Mouse (Mus musculus) kidney, embryonic 14.5 days (tissue): ENCODE measurements around the gene Fcho1. TPM values are rescaled to one million over a fixed set of nuclear protein-coding genes. Genes with fewer than 3 reads are reported as not detected.

ENCODE experiments used
- ATAC-seq: fragments of 200-750 bp; cut with Nextera tagmentation; 2 replicates; pipeline ENCODE4 v1.8.0; 2017; ENCODE audit warnings: moderate number of reproducible peaks, mild to moderate bottlenecking, moderate TSS enrichment, moderate library complexity; ENCODE audit not compliant: low FRiP score, low TSS enrichment
- H3K27ac ChIP-seq: fragments of 300-500 bp; sonication (generic); 2 replicates; pipeline ENCODE4 v1.5.1; 2014; ENCODE audit warnings: low read depth, mild to moderate bottlenecking, low read length, moderate library complexity, mixed read lengths
- H3K27me3 ChIP-seq: fragments of 300-500 bp; sonication (generic); 2 replicates; pipeline ENCODE4 v1.6.1; 2014; ENCODE audit warnings: mild to moderate bottlenecking, low read length; ENCODE audit not compliant: control insufficient read depth, insufficient read depth
- H3K36me3 ChIP-seq: fragments of 300-500 bp; sonication (generic); 2 replicates; pipeline ENCODE4 v1.6.1; 2014; ENCODE audit warnings: low read length, mixed read lengths; ENCODE audit not compliant: control insufficient read depth, insufficient read depth
- H3K4me1 ChIP-seq: fragments of 300-500 bp; sonication (generic); 2 replicates; pipeline ENCODE4 v1.6.1; 2014; ENCODE audit warnings: low read length, mixed read lengths; ENCODE audit not compliant: control insufficient read depth, insufficient read depth
- H3K4me2 ChIP-seq: fragments of 300-500 bp; sonication (generic); replicated peaks from 2 replicates; pipeline ENCODE4 v1.6.1; 2014; ENCODE audit warnings: low read depth, mild to moderate bottlenecking, low read length
- H3K4me3 ChIP-seq: fragments of 300-500 bp; sonication (generic); 2 replicates; pipeline ENCODE4 v1.5.1; 2014; ENCODE audit warnings: mild to moderate bottlenecking, low read length
- H3K9ac ChIP-seq: fragments of 300-500 bp; sonication (generic); 2 replicates; pipeline ENCODE4 v1.6.1; 2014; ENCODE audit warnings: low read depth, mild to moderate bottlenecking, low read length, moderate library complexity
- H3K9me3 ChIP-seq: fragments of 300-500 bp; sonication (generic); 2 replicates; pipeline ENCODE4 v1.6.1; 2016; ENCODE audit warnings: low read length; ENCODE audit not compliant: control insufficient read depth
- WGBS: fragments of 180-500 bp; shearing (Covaris S2); extraction: QIAGEN DNeasy Blood & Tissue Kit; methylation state at CpG from one replicate; pipeline ENCODE4 v1.1.7; 2014; 5-methylcytosine and 5-hydroxymethylcytosine counted together
- polyA plus RNA-seq: library from polyadenylated mRNA; unstranded; fragments of >200 nt; fragmentation: Nextera tagmentation; extraction: Ambion mirVana; gene quantifications from 2 replicates; pipeline ENCODE4 v1.2.1, GENCODE M21; 2014

Gene Fcho1
- polyA plus RNA-seq, 1 experiment from 2014 or later: 6.5 TPM

- Histone ChIP-seq H3K9me3 (no peaks in the 10 kb centered on the region; the same call in 1 of the 2 replicates), H3K4me1 (no peaks in the 10 kb centered on the region), H3K4me3 (peak overlapping the region; percentile 22; the same call in 1 of the 2 replicates), H3K36me3 (no peaks in the 10 kb centered on the region), H3K27me3 (peaks cover 75% of the 10 kb centered on the region), H3K9ac (no peak overlapping the region), H3K4me2 (peak overlapping the region; percentile 2), H3K27ac (no peak overlapping the region)
- 11% methylated on average over 68 of the region's 68 CpGs for WGBS
- peak; percentile 37; the same call in 1 of the 2 replicates for ATAC-seq
These were observed 32.1 kb downstream of the Fcho1 start for GRCm38 (mm10) chr8:71693166-71694041.

- no peaks in the 10 kb centered on the region for H3K4me1 ChIP-seq
- no peak overlapping the region for H3K27ac ChIP-seq
- H3K9me3 ChIP-seq: no peaks in the 10 kb centered on the region; the same call in 1 of the 2 replicates
- 6% methylated on average over 30 of the region's 30 CpGs for WGBS
- H3K27me3 ChIP-seq: peaks cover 81% of the 10 kb centered on the region
- H3K36me3 ChIP-seq: no peaks in the 10 kb centered on the region
- H3K9ac ChIP-seq: no peak overlapping the region
- H3K4me3 ChIP-seq: peak overlapping the region; percentile 6; the same call in 1 of the 2 replicates
- no peak overlapping the region for H3K4me2 ChIP-seq
- no peak for ATAC-seq
These were observed 33.0 kb downstream of the Fcho1 start for GRCm38 (mm10) chr8:71692509-71692908.

GRCm38 (mm10) chr8:71689028-71689427, 36.5 kb downstream of the Fcho1 start, which contains the start of gene Insl3:
Insl3 (plus strand) TSS chr8:71689214.
- no peak for ATAC-seq
- Histone ChIP-seq H3K36me3 (no peaks in the 10 kb centered on the region), H3K27ac (no peak within 1 kb of the TSS), H3K9me3 (no peaks in the 10 kb centered on the region; the same call in 1 of the 2 replicates), H3K4me1 (0 out of 2 replicates have a peak, but pooled peaks cover 9% of the 10 kb centered on the region), H3K9ac (no peak within 1 kb of the TSS), H3K4me3 (peak within 1 kb of the TSS; percentile 12; the same call in 1 of the 2 replicates), H3K27me3 (peaks cover 100% of the 10 kb centered on the region), H3K4me2 (no peak within 1 kb of the TSS)
- 4% methylated on average over 33 of the region's 33 CpGs for WGBS

- no peak overlapping the region for H3K9ac ChIP-seq
- H3K36me3 ChIP-seq: no peaks in the 10 kb centered on the region
- no peak overlapping the region for H3K4me3 ChIP-seq
- 2% methylated on average over 8 of the region's 8 CpGs for WGBS
- no peak for ATAC-seq
- H3K27ac ChIP-seq: no peak overlapping the region
- no peak overlapping the region for H3K4me2 ChIP-seq
- H3K4me1 ChIP-seq: 0 out of 2 replicates have a peak, but pooled peaks cover 9% of the 10 kb centered on the region
- H3K27me3 ChIP-seq: peaks cover 100% of the 10 kb centered on the region
- H3K9me3 ChIP-seq: no peaks in the 10 kb centered on the region
These were observed 37.9 kb downstream of the Fcho1 start for GRCm38 (mm10) chr8:71687616-71688015.

GRCm38 (mm10) chr8:71686143-71686734, 39.3 kb downstream of the Fcho1 start:
- ATAC-seq: peak; percentile 56
- Histone ChIP-seq H3K27me3 (peaks cover 100% of the 10 kb centered on the region), H3K4me3 (peak overlapping the region; percentile 25), H3K4me2 (peak overlapping the region; percentile 37), H3K27ac (no peak overlapping the region), H3K9me3 (no peaks in the 10 kb centered on the region), H3K36me3 (no peaks in the 10 kb centered on the region), H3K4me1 (0 out of 2 replicates have a peak, but pooled peaks cover 9% of the 10 kb centered on the region), H3K9ac (no peak overlapping the region)
- 1% methylated on average over 22 of the region's 23 CpGs for WGBS

GRCm38 (mm10) chr8:71685573-71685972, 39.9 kb downstream of the Fcho1 start:
- H3K4me1 ChIP-seq: peaks cover 12% of the 10 kb centered on the region; the same call in 1 of the 2 replicates
- WGBS: 7% methylated on average over 29 of the region's 29 CpGs

GRCm38 (mm10) chr8:71684701-71685100, 40.8 kb downstream of the Fcho1 start:
- H3K36me3 ChIP-seq: no peaks in the 10 kb centered on the region
- no peak for ATAC-seq
- H3K9me3 ChIP-seq: no peaks in the 10 kb centered on the region
- WGBS: 20% methylated on average over 10 of the region's 10 CpGs
- peaks cover 99% of the 10 kb centered on the region for H3K27me3 ChIP-seq
- peaks cover 20% of the 10 kb centered on the region; the same call in 1 of the 2 replicates for H3K4me1 ChIP-seq
- H3K9ac ChIP-seq: no peak overlapping the region
- H3K4me2 ChIP-seq: no peak overlapping the region
- no peak overlapping the region; the same call in 1 of the 2 replicates for H3K4me3 ChIP-seq
- H3K27ac ChIP-seq: no peak overlapping the region

More at GRCm38 (mm10) chr8:71685573-71685972, 39.9 kb downstream of the Fcho1 start:
- peak; percentile 26; the same call in 1 of the 2 replicates for ATAC-seq
- no peak overlapping the region for H3K27ac ChIP-seq
- peak overlapping the region; percentile 37 for H3K4me2 ChIP-seq
- no peak overlapping the region for H3K9ac ChIP-seq
- H3K36me3 ChIP-seq: no peaks in the 10 kb centered on the region
- H3K9me3 ChIP-seq: no peaks in the 10 kb centered on the region
- H3K4me3 ChIP-seq: peak overlapping the region; percentile 25
- peaks cover 99% of the 10 kb centered on the region for H3K27me3 ChIP-seq

GRCm38 (mm10) chr8:71682832-71683231, 42.7 kb downstream of the Fcho1 start:
- 69% methylated on average over 12 of the region's 12 CpGs for WGBS
- no peaks in the 10 kb centered on the region for H3K36me3 ChIP-seq
- no peak for ATAC-seq
- no peak overlapping the region for H3K9ac ChIP-seq
- H3K4me1 ChIP-seq: peaks cover 21% of the 10 kb centered on the region; the same call in 1 of the 2 replicates
- H3K27ac ChIP-seq: no peak overlapping the region
- no peaks in the 10 kb centered on the region for H3K9me3 ChIP-seq
- no peak overlapping the region for H3K4me2 ChIP-seq
- H3K4me3 ChIP-seq: no peak overlapping the region
- peaks cover 99% of the 10 kb centered on the region for H3K27me3 ChIP-seq
